Mouse (Mus musculus) midbrain, embryonic 15.5 days (tissue): ENCODE results near the gene Grik3. TPM values are rescaled to one million over a fixed set of nuclear protein-coding genes. Genes with fewer than 3 reads are reported as not detected.

Experiments used
- ATAC-seq: fragments of 200-750 bp; cut with Nextera tagmentation; replicated peaks from 2 replicates; pipeline ENCODE4 v1.8.0; 2017; ENCODE audit warnings: moderate TSS enrichment
- H3K27ac ChIP-seq: fragments of 300-500 bp; sonication (generic); 2 replicates; pipeline ENCODE4 v1.5.1; 2015; ENCODE audit warnings: mild to moderate bottlenecking, inconsistent platforms
- H3K27me3 ChIP-seq: fragments of 300-500 bp; sonication (generic); replicated peaks from 2 replicates; pipeline ENCODE4 v1.6.1; 2015; ENCODE audit warnings: inconsistent platforms
- H3K36me3 ChIP-seq: fragments of 300-500 bp; sonication (generic); replicated peaks from 2 replicates; pipeline ENCODE4 v1.6.1; 2015; ENCODE audit warnings: inconsistent platforms
- H3K4me1 ChIP-seq: fragments of 300-500 bp; sonication (generic); 2 replicates; pipeline ENCODE4 v1.6.1; 2015; ENCODE audit warnings: inconsistent platforms
- H3K4me2 ChIP-seq: fragments of 300-500 bp; sonication (generic); 2 replicates; pipeline ENCODE4 v1.6.1; 2015; ENCODE audit warnings: inconsistent platforms, mild to moderate bottlenecking, moderate library complexity
- H3K4me3 ChIP-seq: fragments of 300-500 bp; sonication (generic); 2 replicates; pipeline ENCODE4 v1.5.1; 2015; ENCODE audit warnings: mild to moderate bottlenecking, inconsistent platforms
- H3K9ac ChIP-seq: fragments of 300-500 bp; sonication (generic); 2 replicates; pipeline ENCODE4 v1.6.1; 2015; ENCODE audit warnings: mild to moderate bottlenecking, inconsistent platforms
- H3K9me3 ChIP-seq: fragments of 300-500 bp; sonication (generic); 2 replicates; pipeline ENCODE4 v1.6.1; 2016; ENCODE audit warnings: inconsistent platforms
- WGBS: fragments of 180-500 bp; shearing (Covaris S2); methylation state at CpG from one replicate; pipeline ENCODE4 v1.1.7; 2015; ENCODE audit warnings: mixed read lengths; 5-methylcytosine and 5-hydroxymethylcytosine counted together
- polyA plus RNA-seq: library from polyadenylated mRNA; unstranded; fragments of >200 nt; fragmentation: Nextera tagmentation; extraction: Ambion mirVana; gene quantifications from 2 replicates; pipeline ENCODE4 v1.2.1, GENCODE M21; 2015

Gene Grik3
- polyA plus RNA-seq, 1 experiment from 2014 or later: 5.3 TPM

DNA sequence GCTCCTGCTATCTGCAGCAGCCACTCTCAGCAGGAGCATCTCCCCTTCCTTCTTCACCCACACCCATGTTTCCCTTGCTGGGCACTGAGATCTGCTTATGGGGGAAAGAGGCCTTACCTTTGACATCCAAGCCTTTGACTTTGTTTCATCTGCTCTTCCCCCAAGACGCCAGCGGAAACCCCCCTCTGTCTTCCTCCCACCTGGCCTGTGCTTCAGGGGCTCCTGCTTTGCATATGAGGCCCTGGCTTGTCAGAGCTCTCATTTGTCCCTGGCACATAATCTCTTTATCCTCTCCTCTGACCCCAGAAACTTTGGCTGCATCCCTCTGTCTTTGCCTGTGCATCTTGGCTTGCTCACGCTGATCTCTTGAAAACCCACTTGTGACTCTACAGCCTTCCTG, 9.2 kb upstream of the Grik3 start:
- ATAC-seq: no peak
- no peak overlapping the region for H3K27ac ChIP-seq
- WGBS: 17% methylated on average over 3 of the region's 3 CpGs
- H3K4me1 ChIP-seq: peaks cover 37% of the 10 kb centered on the region
- H3K27me3 ChIP-seq: peaks cover 24% of the 10 kb centered on the region
- H3K36me3 ChIP-seq: no peaks in the 10 kb centered on the region
- H3K9me3 ChIP-seq: no peaks in the 10 kb centered on the region
- H3K4me3 ChIP-seq: no peak overlapping the region
- H3K9ac ChIP-seq: no peak overlapping the region
- H3K4me2 ChIP-seq: no peak overlapping the region

DNA sequence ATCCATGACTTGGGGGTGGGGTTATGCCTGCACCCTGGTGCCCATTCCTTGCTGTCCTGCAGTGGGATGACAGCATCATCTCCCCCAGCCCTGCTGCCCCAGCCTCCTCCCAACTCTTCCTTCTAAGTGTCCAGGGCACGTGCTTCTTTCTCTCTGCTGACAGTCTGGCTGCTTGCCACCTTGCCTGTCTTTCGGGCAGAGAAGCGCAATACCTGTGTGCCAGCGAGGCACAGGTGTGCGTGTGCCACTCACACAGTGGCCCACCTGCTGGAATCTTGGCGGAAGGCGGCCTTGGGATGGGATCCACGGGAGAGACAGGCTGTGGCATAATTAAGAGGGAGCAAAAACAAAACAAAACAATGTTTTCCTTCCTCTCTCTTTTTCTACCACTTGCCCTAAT, 6.4 kb upstream of the Grik3 start:
- no peak overlapping the region for H3K27ac ChIP-seq
- H3K36me3 ChIP-seq: no peaks in the 10 kb centered on the region
- H3K4me3 ChIP-seq: no peak overlapping the region
- H3K9me3 ChIP-seq: no peaks in the 10 kb centered on the region
- WGBS: 31% methylated on average over 8 of the region's 8 CpGs
- no peak overlapping the region for H3K9ac ChIP-seq
- peaks cover 60% of the 10 kb centered on the region for H3K4me1 ChIP-seq
- no peak for ATAC-seq
- H3K27me3 ChIP-seq: peaks cover 33% of the 10 kb centered on the region
- no peak overlapping the region for H3K4me2 ChIP-seq

DNA sequence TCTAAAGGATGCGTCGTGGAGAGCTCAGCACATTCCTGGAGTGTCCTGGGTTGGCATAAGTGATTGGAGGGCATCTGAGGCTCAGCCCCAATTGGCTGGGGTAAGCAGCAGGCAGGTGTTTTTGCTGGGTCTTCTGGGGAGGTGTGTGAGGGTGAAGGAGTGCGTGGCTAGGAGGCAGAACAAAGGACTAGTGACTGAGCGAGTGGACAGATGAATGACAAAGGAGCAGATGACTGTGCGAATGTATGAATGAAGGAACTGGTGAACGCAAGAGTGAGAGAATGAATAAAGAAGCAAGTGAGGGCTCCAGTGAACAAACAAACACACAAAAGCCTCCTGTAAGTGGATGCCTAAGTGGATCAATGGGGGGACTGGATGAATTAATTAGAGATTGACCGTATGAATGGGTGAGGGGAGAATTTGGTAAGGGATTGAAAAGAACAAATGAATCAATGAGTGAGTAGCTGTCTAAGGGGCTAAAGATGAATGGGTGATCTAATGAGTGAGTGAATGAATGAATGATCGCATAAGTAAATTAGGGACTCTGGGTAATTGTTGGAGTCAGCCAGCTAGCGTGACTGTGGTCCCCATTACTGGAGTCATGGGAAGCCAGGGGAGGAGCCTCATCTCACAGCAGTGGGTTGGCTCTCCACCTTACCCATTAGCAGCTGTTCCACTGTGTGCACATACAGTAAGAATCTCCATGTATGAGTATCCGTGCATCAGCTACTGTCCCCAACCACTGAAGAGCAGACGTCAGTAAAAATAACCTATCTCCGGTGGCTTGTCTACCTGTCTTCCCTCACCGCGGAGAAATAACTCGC, 4.9 kb upstream of the Grik3 start:
- Histone ChIP-seq H3K4me2 (no peak overlapping the region), H3K4me1 (peaks cover 73% of the 10 kb centered on the region), H3K9ac (no peak overlapping the region), H3K9me3 (no peaks in the 10 kb centered on the region), H3K27ac (no peak overlapping the region), H3K4me3 (no peak overlapping the region), H3K36me3 (no peaks in the 10 kb centered on the region), H3K27me3 (peaks cover 40% of the 10 kb centered on the region)
- WGBS: 22% methylated on average over 15 of the region's 15 CpGs
- ATAC-seq: no peak

DNA sequence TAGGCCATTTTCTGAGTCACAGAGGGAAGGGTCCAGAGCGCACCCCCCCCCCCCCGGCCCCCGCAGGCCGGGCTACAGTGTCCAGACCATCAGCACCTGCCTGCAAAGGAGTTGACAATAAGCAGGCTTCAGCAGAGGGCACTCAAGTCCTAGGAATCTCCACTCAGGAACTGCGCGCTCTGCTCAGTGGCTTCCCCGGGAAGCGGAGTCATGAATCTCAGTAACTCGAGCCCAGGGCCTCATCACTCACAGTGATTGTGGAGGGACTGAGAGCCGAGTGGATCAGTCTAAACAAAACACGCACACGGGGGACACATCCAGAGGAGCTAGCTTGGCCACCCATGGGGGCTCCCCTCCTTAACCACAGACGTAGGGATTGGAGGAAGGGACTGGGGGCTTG, 3.9 kb upstream of the Grik3 start:
- Histone ChIP-seq H3K4me1 (peaks cover 78% of the 10 kb centered on the region), H3K36me3 (no peaks in the 10 kb centered on the region), H3K27ac (peak overlapping the region; percentile 57; the same call in 1 of the 2 replicates), H3K27me3 (peaks cover 40% of the 10 kb centered on the region), H3K4me2 (peak overlapping the region; percentile 79), H3K4me3 (no peak overlapping the region), H3K9me3 (no peaks in the 10 kb centered on the region), H3K9ac (no peak overlapping the region)
- peak; percentile 24 for ATAC-seq
- 1% methylated on average over 12 of the region's 13 CpGs for WGBS

DNA sequence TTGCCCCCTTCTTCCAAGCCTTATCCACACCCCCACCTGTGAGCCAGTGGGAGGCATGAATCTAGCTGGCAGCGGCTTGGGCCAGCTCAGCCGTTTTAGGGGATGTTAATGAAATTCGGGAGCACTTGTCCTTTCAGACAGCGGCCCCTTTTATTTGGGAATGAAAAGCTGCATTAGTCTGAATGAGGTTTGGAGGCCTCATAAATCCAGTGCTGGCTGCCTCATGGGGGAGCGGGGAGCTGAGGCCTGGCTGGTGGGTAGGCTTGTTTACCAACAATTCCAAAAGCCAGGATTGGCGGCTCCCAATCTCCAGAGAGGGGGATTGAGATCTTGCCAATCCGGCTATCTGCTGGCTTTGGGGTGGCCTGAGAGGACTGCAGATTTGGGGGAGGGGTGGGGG, 3.5 kb upstream of the Grik3 start:
- Histone ChIP-seq H3K27me3 (peaks cover 40% of the 10 kb centered on the region), H3K4me2 (peak overlapping the region; percentile 79), H3K4me3 (no peak overlapping the region), H3K36me3 (no peaks in the 10 kb centered on the region), H3K27ac (peak overlapping the region; percentile 57; the same call in 1 of the 2 replicates), H3K4me1 (peaks cover 78% of the 10 kb centered on the region), H3K9me3 (no peaks in the 10 kb centered on the region), H3K9ac (no peak overlapping the region)
- 4% methylated on average over 7 of the region's 7 CpGs for WGBS
- no peak for ATAC-seq

DNA sequence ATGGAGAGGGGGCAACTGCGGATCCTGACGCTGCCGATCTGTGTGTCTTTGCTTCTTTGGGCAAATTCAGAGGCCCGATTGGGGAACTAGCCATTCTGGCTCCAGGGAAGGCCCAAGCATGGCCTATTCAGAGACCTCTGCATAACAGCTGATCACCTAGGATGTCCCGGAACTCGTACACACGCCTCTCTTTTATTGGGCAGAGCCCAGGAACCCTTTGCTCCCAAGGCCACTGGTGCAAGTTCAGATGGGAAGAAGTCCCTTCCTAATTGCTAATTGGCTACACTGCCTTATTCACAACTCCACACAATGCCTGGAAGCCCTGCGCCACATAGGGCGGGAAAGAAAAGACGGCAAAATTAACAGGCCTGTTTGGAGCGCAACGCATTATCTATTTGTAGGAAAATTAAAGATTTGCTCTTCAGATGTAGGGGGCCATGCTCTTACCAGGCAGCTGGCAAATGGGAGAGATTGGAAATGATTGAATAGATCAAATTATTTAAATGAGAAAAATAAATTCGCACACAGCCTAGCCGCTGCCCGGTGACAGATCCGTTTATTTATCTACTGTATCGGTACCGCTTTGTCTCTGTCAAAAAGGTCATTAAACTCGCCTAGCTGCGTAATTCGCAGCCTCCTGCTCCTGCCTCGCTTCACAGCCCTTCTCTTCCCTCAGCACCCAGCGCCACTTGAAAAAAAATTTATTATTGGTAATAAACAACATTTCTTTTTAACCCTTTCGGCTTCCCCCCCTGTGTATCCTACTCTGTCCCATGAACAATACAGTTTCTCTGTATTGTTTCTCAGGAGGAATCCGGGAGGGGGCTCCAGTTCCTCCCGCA, 1.5 kb upstream of the Grik3 start:
- Histone ChIP-seq H3K27me3 (peaks cover 36% of the 10 kb centered on the region), H3K4me3 (peak overlapping the region; percentile 63), H3K36me3 (no peaks in the 10 kb centered on the region), H3K9me3 (no peaks in the 10 kb centered on the region), H3K9ac (peak overlapping the region; percentile 70), H3K4me1 (peaks cover 91% of the 10 kb centered on the region), H3K27ac (peak overlapping the region; percentile 83), H3K4me2 (peak overlapping the region; percentile 79)
- no peak for ATAC-seq
- 5% methylated on average over 26 of the region's 26 CpGs for WGBS

DNA sequence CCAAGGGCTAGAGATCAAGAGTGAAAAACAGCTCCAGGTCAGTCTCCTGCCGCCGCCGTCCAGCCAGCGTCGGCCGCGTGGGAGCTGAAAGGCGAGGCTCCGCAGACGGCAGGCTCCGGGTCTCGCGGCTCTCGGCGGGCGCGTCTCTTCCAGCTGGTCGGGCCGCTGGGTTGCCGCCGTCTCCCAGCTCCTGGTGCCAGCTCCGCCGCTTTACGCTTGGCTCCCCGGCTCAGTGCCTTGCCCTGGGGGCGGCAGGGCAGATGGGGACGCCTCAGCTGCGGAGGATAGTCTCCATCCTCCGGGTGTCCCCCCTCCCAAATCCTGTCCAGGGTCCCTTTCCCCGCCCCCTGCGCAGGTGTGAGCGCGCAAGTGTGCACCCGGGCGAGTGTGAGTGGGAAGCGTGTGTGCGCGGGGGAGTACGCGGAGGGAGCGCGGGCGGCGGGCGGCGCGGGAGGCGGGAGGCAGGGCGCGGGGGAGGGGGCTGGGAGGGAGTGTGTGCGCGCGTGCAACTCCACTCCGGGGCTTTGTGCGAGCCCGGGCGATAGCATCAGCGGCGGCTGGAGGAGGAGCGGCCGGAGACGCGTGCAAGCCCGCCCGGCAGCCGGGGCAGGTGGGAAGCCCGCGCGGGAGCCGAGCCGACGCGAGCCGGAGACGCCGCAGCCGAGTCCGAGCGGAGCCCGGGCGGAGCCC, 454 bp upstream of the Grik3 start:
- peak overlapping the region; percentile 63 for H3K4me3 ChIP-seq
- ATAC-seq: peak; percentile 68
- H3K36me3 ChIP-seq: no peaks in the 10 kb centered on the region
- H3K27ac ChIP-seq: peak overlapping the region; percentile 83
- H3K9me3 ChIP-seq: no peaks in the 10 kb centered on the region
- H3K9ac ChIP-seq: peak overlapping the region; percentile 70
- H3K27me3 ChIP-seq: peaks cover 27% of the 10 kb centered on the region
- WGBS: under 1% methylated on average over 65 of the region's 81 CpGs
- H3K4me1 ChIP-seq: peaks cover 96% of the 10 kb centered on the region
- peak overlapping the region; percentile 79 for H3K4me2 ChIP-seq

DNA sequence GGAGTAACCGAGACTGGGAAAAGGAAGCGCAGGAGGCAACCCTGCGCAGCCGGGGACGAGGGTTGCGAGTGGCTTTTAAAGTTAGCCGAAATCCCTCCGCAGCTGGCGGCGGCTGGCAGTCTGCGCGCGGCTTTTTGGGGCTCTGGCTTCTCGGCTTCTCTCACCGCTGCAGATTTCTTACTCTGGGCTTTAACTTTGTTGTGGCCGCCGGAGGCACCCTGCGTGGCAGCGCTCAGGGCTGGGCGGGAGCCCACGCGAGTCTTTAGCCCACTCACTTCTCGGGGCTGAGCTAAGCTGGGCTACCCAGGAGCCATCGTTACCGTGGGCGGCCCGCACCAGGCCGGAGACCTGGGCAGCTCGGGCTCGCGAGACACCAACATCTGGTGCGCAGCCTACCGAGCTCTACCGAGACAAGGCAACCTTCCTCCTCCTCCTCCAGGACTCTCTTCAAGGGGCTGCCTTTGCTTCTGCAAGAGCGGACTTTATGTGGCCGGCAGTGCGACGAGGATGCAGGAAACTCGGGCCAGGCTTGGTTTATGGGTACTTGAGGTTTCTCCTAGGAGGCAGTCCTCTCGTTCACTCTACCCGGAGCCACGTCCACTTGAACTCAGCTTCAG, 1.1 kb downstream of the Grik3 start:
- peak overlapping the region; percentile 70 for H3K9ac ChIP-seq
- H3K4me2 ChIP-seq: peak overlapping the region; percentile 79
- peak overlapping the region; percentile 83 for H3K27ac ChIP-seq
- no peak for ATAC-seq
- WGBS: under 1% methylated on average over 42 of the region's 42 CpGs
- H3K4me1 ChIP-seq: peaks cover 91% of the 10 kb centered on the region
- H3K9me3 ChIP-seq: no peaks in the 10 kb centered on the region
- H3K36me3 ChIP-seq: no peaks in the 10 kb centered on the region
- H3K4me3 ChIP-seq: peak overlapping the region; percentile 63
- H3K27me3 ChIP-seq: peaks cover 20% of the 10 kb centered on the region

DNA sequence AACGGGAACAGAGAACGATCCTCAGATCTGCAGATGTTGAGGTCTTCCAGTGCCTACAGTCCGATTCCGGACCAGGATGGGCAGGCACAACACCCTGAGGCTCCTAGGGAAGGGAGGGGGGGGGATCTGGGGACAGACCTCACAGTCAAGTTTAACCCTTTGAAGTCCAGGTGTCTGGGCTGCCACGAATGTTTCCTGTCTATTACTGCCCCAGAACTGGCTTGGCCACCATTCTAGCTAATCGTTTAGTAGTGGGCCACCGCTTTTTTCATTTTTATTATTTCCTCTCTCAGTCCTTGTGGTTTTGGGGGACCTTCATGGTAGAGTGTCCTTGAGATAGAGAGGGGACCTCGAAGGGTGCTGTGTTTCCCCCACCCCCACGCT, 1.6 kb downstream of the Grik3 start:
- Histone ChIP-seq H3K9me3 (no peaks in the 10 kb centered on the region), H3K27ac (peak overlapping the region; percentile 83), H3K4me2 (peak overlapping the region; percentile 79), H3K36me3 (no peaks in the 10 kb centered on the region), H3K4me1 (peaks cover 91% of the 10 kb centered on the region), H3K9ac (peak overlapping the region; percentile 70), H3K27me3 (peaks cover 20% of the 10 kb centered on the region), H3K4me3 (peak overlapping the region; percentile 63)
- ATAC-seq: no peak
- 15% methylated on average over 9 of the region's 9 CpGs for WGBS

DNA sequence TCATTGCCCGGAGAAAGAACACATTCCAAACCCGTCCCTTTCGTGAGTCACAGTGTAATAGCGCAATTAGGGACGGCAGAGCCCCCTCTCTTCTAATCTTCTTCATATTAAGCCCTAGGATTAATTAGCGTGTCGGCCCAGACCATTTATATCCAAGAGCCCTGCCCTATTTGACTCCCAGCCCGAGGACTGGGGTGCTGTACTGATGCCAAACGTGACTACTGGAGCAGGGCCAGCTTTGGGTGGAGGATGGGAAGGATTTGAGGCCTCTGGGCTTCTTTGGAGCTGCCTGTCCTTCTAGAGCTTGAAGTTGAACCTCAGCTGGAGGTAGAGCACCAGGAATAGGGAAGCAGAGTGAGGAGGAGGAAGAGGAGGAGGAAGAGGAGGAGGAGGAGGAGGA, 2.2 kb downstream of the Grik3 start:
- Histone ChIP-seq H3K36me3 (no peaks in the 10 kb centered on the region), H3K4me1 (peaks cover 90% of the 10 kb centered on the region), H3K4me3 (peak overlapping the region; percentile 63), H3K27me3 (peaks cover 20% of the 10 kb centered on the region), H3K9me3 (no peaks in the 10 kb centered on the region), H3K27ac (peak overlapping the region; percentile 10; the same call in 1 of the 2 replicates), H3K9ac (peak overlapping the region; percentile 70; the same call in 1 of the 2 replicates), H3K4me2 (peak overlapping the region; percentile 79)
- no peak for ATAC-seq
- 15% methylated on average over 9 of the region's 9 CpGs for WGBS

DNA sequence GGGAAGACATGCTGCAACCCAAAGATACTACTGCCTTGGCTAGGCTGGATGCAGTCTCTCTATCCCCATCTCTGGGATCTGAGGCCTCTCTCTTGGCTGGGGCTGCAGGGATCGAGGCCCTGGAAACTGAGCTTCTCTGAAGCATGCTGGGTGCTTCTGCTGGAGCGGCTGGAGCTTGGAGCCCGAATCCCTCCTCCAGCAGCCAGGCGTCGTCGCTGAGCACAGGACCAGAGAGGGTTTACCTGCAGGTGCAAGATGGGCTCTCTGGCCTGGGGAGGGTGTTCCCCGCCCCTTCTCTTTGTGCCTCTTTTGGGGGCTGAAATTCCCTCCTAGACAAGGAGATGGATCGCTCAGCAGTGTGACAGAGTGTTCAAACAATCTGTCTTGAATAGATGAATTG, 2.6 kb downstream of the Grik3 start:
- H3K9ac ChIP-seq: peak overlapping the region; percentile 70
- peaks cover 89% of the 10 kb centered on the region for H3K4me1 ChIP-seq
- no peaks in the 10 kb centered on the region for H3K36me3 ChIP-seq
- peak overlapping the region; percentile 79 for H3K4me2 ChIP-seq
- WGBS: 9% methylated on average over 8 of the region's 8 CpGs
- peak overlapping the region; percentile 10 for H3K27ac ChIP-seq
- H3K4me3 ChIP-seq: peak overlapping the region; percentile 63
- H3K9me3 ChIP-seq: no peaks in the 10 kb centered on the region
- ATAC-seq: no peak
- peaks cover 18% of the 10 kb centered on the region for H3K27me3 ChIP-seq
